Mouse (Mus musculus) hindbrain, postnatal 0 days (tissue): ENCODE measurements around the gene Glb1l2. TPM values are rescaled to one million over a fixed set of nuclear protein-coding genes. Genes with fewer than 3 reads are reported as not detected.

ENCODE experiments used
- ATAC-seq: fragments of 200-750 bp; cut with Nextera tagmentation; 2 replicates; pipeline ENCODE4 v1.8.0; 2017; ENCODE audit warnings: mild to moderate bottlenecking, moderate TSS enrichment, moderate library complexity
- DNase-seq: peaks from one replicate; pipeline ENCODE4 v3.0.0-alpha.2; 2015; ENCODE audit warnings: low spot score
- H3K27ac ChIP-seq: fragments of 300-500 bp; sonication (generic); 2 replicates; pipeline ENCODE4 v1.5.1; 2014; ENCODE audit warnings: mild to moderate bottlenecking
- H3K27me3 ChIP-seq: fragments of 300-500 bp; sonication (generic); 2 replicates; pipeline ENCODE4 v1.6.1; 2014; ENCODE audit warnings: low read length, mixed read lengths; ENCODE audit not compliant: insufficient read depth
- H3K36me3 ChIP-seq: fragments of 300-500 bp; sonication (generic); 2 replicates; pipeline ENCODE4 v1.6.1; 2014; ENCODE audit warnings: low read length, mixed read lengths; ENCODE audit not compliant: insufficient read depth
- H3K4me1 ChIP-seq: fragments of 300-500 bp; sonication (generic); 2 replicates; pipeline ENCODE4 v1.6.1; 2014; ENCODE audit warnings: antibody characterized with exemption, low read length, mixed read lengths; ENCODE audit not compliant: insufficient read depth
- H3K4me2 ChIP-seq: fragments of 300-500 bp; sonication (generic); 2 replicates; pipeline ENCODE4 v1.6.1; 2014; ENCODE audit warnings: low read depth, mild to moderate bottlenecking, low read length, moderate library complexity, mixed read lengths
- H3K4me3 ChIP-seq: fragments of 300-500 bp; sonication (generic); 2 replicates; pipeline ENCODE4 v1.5.1; 2014; ENCODE audit warnings: low read length
- H3K9ac ChIP-seq: fragments of 300-500 bp; sonication (generic); replicated peaks from 2 replicates; pipeline ENCODE4 v1.6.1; 2014; ENCODE audit warnings: mild to moderate bottlenecking, low read length, moderate library complexity, mixed read lengths
- H3K9me3 ChIP-seq: fragments of 300-500 bp; sonication (generic); 2 replicates; pipeline ENCODE4 v1.6.1; 2016; ENCODE audit warnings: low read length, mixed read lengths
- CTCF ChIP-seq: IDR thresholded peaks from 2 replicates; pipeline ENCODE4 v1.5.1; 2016; ENCODE audit warnings: antibody characterized with exemption, control low read depth, low read depth
- WGBS: fragments of 180-500 bp; shearing (Covaris S2); extraction: QIAGEN DNeasy Blood & Tissue Kit; methylation state at CpG from one replicate; pipeline ENCODE4 v1.1.7; 2014; 5-methylcytosine and 5-hydroxymethylcytosine counted together
- polyA plus RNA-seq: library from polyadenylated mRNA; unstranded; fragments of >200 nt; fragmentation: Nextera tagmentation; extraction: Ambion mirVana; gene quantifications from 2 replicates; pipeline ENCODE4 v1.2.1, GENCODE M21; 2015
- total RNA-seq: library from RNA; depleted of rRNA; stranded (reverse); fragments of >200 nt; gene quantifications from 2 replicates; pipeline ENCODE4 v1.2.3, GENCODE M21; 2014; rRNA removed

The Glb1l2 gene
- total and polyA plus RNA-seq, 2 experiments from 2014 or later, result 1.9 to 2.6 TPM

GRCm38 (mm10) chr9:26733986-26734385 lies 72.3 kb downstream of the Glb1l2 start:
- WGBS, result under 1% methylated on average over 36 of the region's 37 CpGs
- Histone ChIP-seq H3K4me2 (peak overlapping the region; percentile 66), H3K27ac (peak overlapping the region; percentile 95), H3K4me1 (peaks cover 16% of the 10 kb centered on the region), H3K9ac (peak overlapping the region; percentile 95), H3K36me3 (no peaks in the 10 kb centered on the region), H3K27me3 (no peaks in the 10 kb centered on the region), H3K9me3 (no peaks in the 10 kb centered on the region), H3K4me3 (peak overlapping the region; percentile 87)
- ATAC-seq, result peak; percentile 60
- DNase-seq, result peak; percentile 67
- no peak for TF ChIP-seq CTCF

- peak within 1 kb of the TSS; percentile 87 for H3K4me3 ChIP-seq
- H3K4me2 ChIP-seq, result peak within 1 kb of the TSS; percentile 66
- WGBS, result under 1% methylated on average over 39 of the region's 65 CpGs
- no peaks in the 10 kb centered on the region for H3K36me3 ChIP-seq
- no peaks in the 10 kb centered on the region for H3K9me3 ChIP-seq
- no peak for TF ChIP-seq CTCF
- peaks cover 12% of the 10 kb centered on the region for H3K4me1 ChIP-seq
- H3K27me3 ChIP-seq, result no peaks in the 10 kb centered on the region
- peak within 1 kb of the TSS; percentile 95 for H3K9ac ChIP-seq
- H3K27ac ChIP-seq, result peak within 1 kb of the TSS; percentile 95
- peak; percentile 91 for DNase-seq
- peak; percentile 91 for ATAC-seq
Observed at GRCm38 (mm10) chr9:26733206-26733891, 72.9 kb downstream of the Glb1l2 start, which contains the start of gene B3gat1. Gene B3gat1 (plus strand): TSS chr9:26733728.

- Histone ChIP-seq H3K27me3 (no peaks in the 10 kb centered on the region), H3K9ac (no peak overlapping the region), H3K4me3 (no peak overlapping the region), H3K27ac (no peak overlapping the region), H3K36me3 (no peaks in the 10 kb centered on the region), H3K9me3 (no peaks in the 10 kb centered on the region), H3K4me1 (0 out of 2 replicates have a peak, but pooled peaks cover 2% of the 10 kb centered on the region), H3K4me2 (no peak overlapping the region)
- TF ChIP-seq CTCF, result no peak; the same call in 1 of the 2 replicates
- peak; percentile 61 for DNase-seq
- WGBS, result 51% methylated on average over 2 of the region's 2 CpGs
- ATAC-seq, result no peak
Observed at GRCm38 (mm10) chr9:26728556-26728955, 77.7 kb downstream of the Glb1l2 start.

- H3K4me2 ChIP-seq, result no peak overlapping the region
- no peak overlapping the region for H3K27ac ChIP-seq
- H3K9ac ChIP-seq, result no peak overlapping the region
- H3K36me3 ChIP-seq, result no peaks in the 10 kb centered on the region
- ATAC-seq, result no peak
- TF ChIP-seq CTCF, result no peak
- 0 out of 2 replicates have a peak, but pooled peaks cover 2% of the 10 kb centered on the region for H3K4me1 ChIP-seq
- DNase-seq, result no peak
- H3K4me3 ChIP-seq, result no peak overlapping the region
- H3K27me3 ChIP-seq, result no peaks in the 10 kb centered on the region
- H3K9me3 ChIP-seq, result no peaks in the 10 kb centered on the region
- 41% methylated on average over 2 of the region's 2 CpGs for WGBS
Observed at GRCm38 (mm10) chr9:26727445-26727844, 78.8 kb downstream of the Glb1l2 start.

- Histone ChIP-seq H3K9ac (no peak overlapping the region), H3K4me3 (no peak overlapping the region), H3K27me3 (no peaks in the 10 kb centered on the region), H3K9me3 (no peaks in the 10 kb centered on the region), H3K4me2 (no peak overlapping the region), H3K36me3 (no peaks in the 10 kb centered on the region), H3K4me1 (0 out of 2 replicates have a peak, but pooled peaks cover 2% of the 10 kb centered on the region), H3K27ac (no peak overlapping the region)
- 59% methylated on average over 3 of the region's 3 CpGs for WGBS
- TF ChIP-seq CTCF, result no peak
- no peak for ATAC-seq
- DNase-seq, result no peak
Observed at GRCm38 (mm10) chr9:26725709-26726108, 80.6 kb downstream of the Glb1l2 start.

GRCm38 (mm10) chr9:26721771-26722170 lies 84.5 kb downstream of the Glb1l2 start:
- Histone ChIP-seq H3K9ac (no peak overlapping the region), H3K4me3 (no peak overlapping the region), H3K27me3 (no peaks in the 10 kb centered on the region), H3K4me2 (no peak overlapping the region), H3K4me1 (no peaks in the 10 kb centered on the region), H3K36me3 (no peaks in the 10 kb centered on the region), H3K9me3 (no peaks in the 10 kb centered on the region), H3K27ac (no peak overlapping the region)
- WGBS, result 53% methylated on average over 7 of the region's 7 CpGs
- no peak for TF ChIP-seq CTCF
- DNase-seq, result no peak
- ATAC-seq, result peak; percentile 61; the same call in 1 of the 2 replicates

- Histone ChIP-seq H3K9ac (no peak overlapping the region), H3K27ac (no peak overlapping the region), H3K9me3 (no peaks in the 10 kb centered on the region), H3K36me3 (no peaks in the 10 kb centered on the region), H3K4me2 (no peak overlapping the region), H3K4me3 (no peak overlapping the region), H3K27me3 (no peaks in the 10 kb centered on the region), H3K4me1 (no peaks in the 10 kb centered on the region)
- no peak for TF ChIP-seq CTCF
- no peak for DNase-seq
- 33% methylated on average over 3 of the region's 3 CpGs for WGBS
- no peak for ATAC-seq
Observed at GRCm38 (mm10) chr9:26718388-26718787, 87.9 kb downstream of the Glb1l2 start.

Other genes with a start within 250 kb of the Glb1l2 start
- gene B3gat1, start 72.7 kb downstream of the Glb1l2 start, total RNA-seq, result 180 and 203 TPM in 2 replicates
- gene B3gat1, start 72.7 kb downstream of the Glb1l2 start, polyA plus RNA-seq, result 32.8 and 37.6 TPM in 2 replicates
- not detected in 2 replicates for gene Glb1l3, start 54.4 kb upstream of the Glb1l2 start, total RNA-seq
- gene Glb1l3, start 54.4 kb upstream of the Glb1l2 start, polyA plus RNA-seq, result 0.39 TPM in 1 of 2 replicates, not detected in the other
- 0.11 and 0.16 TPM in 2 replicates for gene Gm1110, start 116.6 kb upstream of the Glb1l2 start, total RNA-seq
- 0.61 and 0.81 TPM in 2 replicates for gene Gm1110, start 116.6 kb upstream of the Glb1l2 start, polyA plus RNA-seq
- 12.7 and 24.0 TPM in 2 replicates for gene Acad8, start 193.1 kb upstream of the Glb1l2 start, total RNA-seq
- gene Acad8, start 193.1 kb upstream of the Glb1l2 start, polyA plus RNA-seq, result 29.4 and 32.5 TPM in 2 replicates
- gene Thyn1, start 193.2 kb upstream of the Glb1l2 start, total RNA-seq, result 35.3 and 36.9 TPM in 2 replicates
- gene Thyn1, start 193.2 kb upstream of the Glb1l2 start, polyA plus RNA-seq, result 147 and 148 TPM in 2 replicates
- gene Vps26b, start 223.6 kb upstream of the Glb1l2 start, total RNA-seq, result 141 and 162 TPM in 2 replicates
- 69.2 and 74.3 TPM in 2 replicates for gene Vps26b, start 223.6 kb upstream of the Glb1l2 start, polyA plus RNA-seq
- 21.3 and 22.3 TPM in 2 replicates for gene Ncapd3, start 223.7 kb upstream of the Glb1l2 start, total RNA-seq
- gene Ncapd3, start 223.7 kb upstream of the Glb1l2 start, polyA plus RNA-seq, result 6.9 and 7.4 TPM in 2 replicates